Mouse (Mus musculus) right cerebral cortex, postnatal 25 days (tissue): ENCODE measurements around the gene Krt2.

Experiments
- DNase-seq: peaks from one replicate; pipeline ENCODE4 v3.0.0; 2022

Krt2 gene

GRCm38 (mm10) chr15:101817875-101818274, at the start of gene Krt2:
Gene Krt2 (minus strand): TSS chr15:101818169.
- DNase-seq = no peak

- DNase-seq = no peak
Observed at GRCm38 (mm10) chr15:101866754-101867153, 48.8 kb upstream of the Krt2 start.

- DNase-seq = no peak
Observed at GRCm38 (mm10) chr15:101860421-101861130, 42.6 kb upstream of the Krt2 start.

GRCm38 (mm10) chr15:101859735-101860170, 41.8 kb upstream of the Krt2 start:
- peak; percentile 75 for DNase-seq

- DNase-seq = no peak
Observed at GRCm38 (mm10) chr15:101858673-101859425, 40.9 kb upstream of the Krt2 start.

- no peak for DNase-seq
Observed at GRCm38 (mm10) chr15:101856696-101857095, 38.7 kb upstream of the Krt2 start.

GRCm38 (mm10) chr15:101855732-101856131, 37.8 kb upstream of the Krt2 start:
- no peak for DNase-seq

- no peak for DNase-seq
Observed at GRCm38 (mm10) chr15:101854294-101854693, 36.3 kb upstream of the Krt2 start.

- no peak for DNase-seq
Observed at GRCm38 (mm10) chr15:101852571-101852970, 34.6 kb upstream of the Krt2 start.

- DNase-seq = no peak
Observed at GRCm38 (mm10) chr15:101850694-101851093, 32.7 kb upstream of the Krt2 start, which contains the start of gene Krt1. Gene Krt1 (minus strand): TSS chr15:101850794.

- DNase-seq = peak; percentile 67
Observed at GRCm38 (mm10) chr15:101845971-101846403, 28.0 kb upstream of the Krt2 start.

- DNase-seq = no peak
Observed at GRCm38 (mm10) chr15:101843192-101843591, 25.2 kb upstream of the Krt2 start.

- DNase-seq = no peak
Observed at GRCm38 (mm10) chr15:101834784-101835328, 16.9 kb upstream of the Krt2 start.

GRCm38 (mm10) chr15:101833131-101833530, 15.2 kb upstream of the Krt2 start:
- no peak for DNase-seq

- DNase-seq = no peak
Observed at GRCm38 (mm10) chr15:101829441-101829840, 11.5 kb upstream of the Krt2 start.

GRCm38 (mm10) chr15:101821786-101822185, 3.8 kb upstream of the Krt2 start:
- no peak for DNase-seq

GRCm38 (mm10) chr15:101803052-101803822, 14.7 kb downstream of the Krt2 start:
- peak; percentile 32 for DNase-seq

- DNase-seq = no peak
Observed at GRCm38 (mm10) chr15:101802296-101802835, 15.6 kb downstream of the Krt2 start, which contains the start of gene Krt73. Gene Krt73 (minus strand): TSS chr15:101802346.

- no peak for DNase-seq
Observed at GRCm38 (mm10) chr15:101790867-101791266, 27.1 kb downstream of the Krt2 start.

- no peak for DNase-seq
Observed at GRCm38 (mm10) chr15:101786360-101786759, 31.6 kb downstream of the Krt2 start, which contains the start of gene Krt72. Gene Krt72 (minus strand): TSS chr15:101786460.

- DNase-seq = no peak
Observed at GRCm38 (mm10) chr15:101773420-101773819, 44.5 kb downstream of the Krt2 start.

- DNase-seq = peak; percentile 77
Observed at GRCm38 (mm10) chr15:101772711-101773081, 45.3 kb downstream of the Krt2 start.
